Mouse (Mus musculus): ENCODE measurements at regions not wholly inside any gene's neighbourhood (a gene's known extent, or its start where the extent isn't known, plus 50 kb on each side); places are given as distances from the start of the nearest gene placed in this dataset.
A peak's percentile ranks its signal among the peaks of the same experiment; 100 is the strongest.

DNA sequence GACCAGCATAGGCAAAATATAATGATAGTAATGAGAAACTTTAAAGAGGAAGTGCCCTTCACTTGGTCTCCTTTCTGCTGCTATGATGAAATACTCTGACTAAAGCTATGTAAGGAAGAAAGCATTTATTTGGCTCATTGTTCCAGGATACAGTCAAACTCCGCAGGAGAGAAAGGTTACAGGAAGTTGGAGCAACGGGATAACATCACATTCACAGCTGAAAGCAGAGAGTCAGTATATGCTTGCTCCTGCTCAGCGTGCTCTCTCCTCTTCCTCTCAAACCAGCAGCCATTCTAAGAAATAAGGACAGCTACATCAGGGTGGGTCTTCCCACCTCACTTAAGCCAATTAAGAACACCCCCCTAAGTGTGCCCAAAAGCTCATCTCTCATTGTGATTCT, 98.9 kb upstream of the Syt10 start:
- DNase-seq (ENCODE audit: low spot score in 2 of 2): no peak
- intact Hi-C loops (cut with DNase I): no loop called here

DNA sequence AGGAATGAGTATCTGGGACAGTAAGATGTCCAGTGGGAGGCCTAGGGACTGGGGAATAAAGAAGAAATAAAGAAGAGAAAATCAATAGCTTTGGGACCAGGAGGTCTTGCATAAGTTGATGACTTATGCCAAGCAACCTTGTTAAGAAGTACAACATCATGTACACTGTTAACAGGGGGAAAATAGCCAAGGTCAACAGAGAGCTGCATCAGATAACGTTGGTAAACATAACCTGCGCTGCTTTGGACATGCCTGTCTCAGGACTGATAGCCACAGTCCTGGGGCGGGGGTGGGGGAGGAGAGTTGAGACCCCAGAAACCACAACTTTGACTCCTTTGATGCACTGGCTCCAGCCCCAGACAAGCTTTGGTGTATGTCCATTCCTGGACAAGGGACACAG, 90.7 kb upstream of the Syt10 start:
- DNase-seq (ENCODE audit: low spot score in 2 of 2): no peak
- intact Hi-C loops (cut with DNase I): no loop called here

DNA sequence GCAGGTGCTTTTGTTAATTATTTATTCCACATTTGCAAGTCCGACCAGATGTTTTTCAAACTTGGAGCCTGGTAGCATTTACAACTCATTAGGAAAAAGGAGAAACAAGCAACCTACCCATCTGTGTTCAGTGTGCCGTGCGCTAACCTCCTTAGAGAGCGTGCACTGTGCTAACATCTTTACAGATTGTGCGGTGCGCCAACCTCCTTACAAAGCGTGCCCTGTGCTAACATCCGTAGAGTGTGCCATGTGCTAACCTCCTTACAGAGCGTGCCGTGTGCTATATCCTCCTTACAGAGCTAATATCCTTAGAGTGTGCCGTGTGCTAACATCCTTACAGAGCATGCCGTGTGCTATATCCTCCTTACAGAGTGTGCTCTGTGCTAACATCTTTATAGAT, 73.9 kb upstream of the Syt10 start:
- intact Hi-C loops (cut with DNase I): no loop called here
- DNase-seq (ENCODE audit: low spot score in 2 of 2): no peak

DNA sequence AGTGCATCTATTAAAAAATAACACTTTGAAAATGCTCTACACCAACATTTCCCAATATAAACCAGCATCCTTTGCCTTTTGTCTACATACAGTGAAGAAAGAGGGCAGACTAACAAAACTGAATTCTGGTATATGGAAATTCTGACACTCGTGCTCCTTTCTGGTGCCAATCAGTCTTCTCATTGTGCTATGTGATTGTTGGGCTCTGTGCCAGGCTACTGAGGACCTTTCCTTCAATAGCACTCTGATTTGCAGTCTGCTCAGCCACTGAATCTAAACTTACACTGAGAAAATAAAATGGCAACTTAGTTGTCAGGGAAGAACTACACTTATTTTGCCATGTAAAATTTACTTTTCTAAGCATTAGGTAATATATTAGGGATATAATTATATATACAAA, 61.4 kb upstream of the Syt10 start:
- intact Hi-C loops (cut with DNase I): no loop called here
- peak in 1 of 2 experiments; percentile 4 for DNase-seq (ENCODE audit: low spot score in 2 of 2)

DNA sequence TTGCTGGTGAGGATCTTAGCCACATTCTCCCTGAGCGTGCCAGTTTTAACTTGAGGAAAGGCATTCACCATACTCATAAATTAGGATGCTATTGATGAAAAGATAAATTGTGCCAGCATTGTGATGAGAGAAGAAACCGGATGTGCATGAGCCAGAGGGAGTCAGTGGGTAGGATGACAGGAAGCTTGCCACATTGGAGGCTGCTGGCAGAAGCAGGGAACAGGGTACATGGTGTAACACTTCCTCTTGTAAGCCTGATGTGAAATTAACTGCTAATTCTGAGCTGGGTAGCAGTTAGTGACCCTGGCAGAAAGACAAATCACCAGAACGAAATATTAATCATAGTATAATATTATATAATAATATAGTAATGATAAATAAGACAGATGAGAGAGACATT, 52.0 kb upstream of the Syt10 start:
- DNase-seq (ENCODE audit: low spot score in 2 of 2): no peak
- intact Hi-C loops (cut with DNase I): no loop called here

All from left cerebral cortex, postnatal 25 days (tissue).